Mouse (Mus musculus) lung, embryonic 16.5 days (tissue): ENCODE measurements at regions not wholly inside any gene's neighbourhood (a gene's known extent, or its start where the extent isn't known, plus 50 kb on each side); places are given as distances from the start of the nearest gene placed in this dataset.

Experiments
- ATAC-seq: fragments of 200-750 bp; cut with Nextera tagmentation; 2 replicates; pipeline ENCODE4 v1.8.0; 2017; ENCODE audit warnings: low read depth, mild to moderate bottlenecking, moderate library complexity
- H3K27ac ChIP-seq: fragments of 300-500 bp; sonication (generic); 2 replicates; pipeline ENCODE4 v1.5.1; 2014; ENCODE audit warnings: mild to moderate bottlenecking, control low read depth, low read length
- H3K27me3 ChIP-seq: fragments of 300-500 bp; sonication (generic); 2 replicates; pipeline ENCODE4 v1.6.1; 2014; ENCODE audit warnings: low read depth, low read length, mixed read lengths; ENCODE audit not compliant: control insufficient read depth, insufficient read depth
- H3K36me3 ChIP-seq: fragments of 300-500 bp; sonication (generic); 2 replicates; pipeline ENCODE4 v1.6.1; 2014; ENCODE audit warnings: low read length; ENCODE audit not compliant: control insufficient read depth, insufficient read depth
- H3K4me1 ChIP-seq: fragments of 300-500 bp; sonication (generic); replicated peaks from 2 replicates; pipeline ENCODE4 v1.6.1; 2014; ENCODE audit warnings: low read length, mixed read lengths; ENCODE audit not compliant: control insufficient read depth, insufficient read depth
- H3K4me2 ChIP-seq: fragments of 300-500 bp; sonication (generic); 2 replicates; pipeline ENCODE4 v1.6.1; 2014; ENCODE audit warnings: low read depth, low read length, control low read depth
- H3K4me3 ChIP-seq: fragments of 300-500 bp; sonication (generic); 2 replicates; pipeline ENCODE4 v1.5.1; 2014; ENCODE audit warnings: mild to moderate bottlenecking, low read length, control low read depth
- H3K9ac ChIP-seq: fragments of 300-500 bp; sonication (generic); 2 replicates; pipeline ENCODE4 v1.6.1; 2014; ENCODE audit warnings: low read length, control low read depth
- H3K9me3 ChIP-seq: fragments of 300-500 bp; sonication (generic); 2 replicates; pipeline ENCODE4 v1.6.1; 2016; ENCODE audit warnings: low read length; ENCODE audit not compliant: control insufficient read depth
- WGBS: fragments of 180-500 bp; shearing (Covaris S2); extraction: QIAGEN DNeasy Blood & Tissue Kit; methylation state at CpG from one replicate; pipeline ENCODE4 v1.1.7; 2014; 5-methylcytosine and 5-hydroxymethylcytosine counted together

DNA sequence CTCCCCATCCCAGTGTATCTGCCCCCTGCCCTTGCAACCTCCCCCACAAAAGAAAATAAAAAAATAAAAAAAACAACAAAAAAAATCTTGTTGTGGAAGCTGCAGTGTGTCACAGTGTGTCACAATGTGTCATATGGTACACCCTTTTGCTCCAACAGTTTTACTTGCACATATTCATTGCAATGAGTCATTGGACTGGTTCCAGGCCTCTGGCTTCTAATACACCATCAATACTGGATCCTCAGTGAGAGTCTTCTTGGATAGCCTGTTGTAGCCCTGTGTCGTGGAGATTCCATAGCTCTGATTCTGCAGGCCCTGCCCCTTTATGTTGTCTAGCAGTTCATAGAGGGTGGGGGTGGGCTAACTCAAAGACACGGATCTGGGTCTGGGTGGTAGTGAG lies 290.1 kb upstream of the Tank start:
- Histone ChIP-seq H3K9me3 (no peaks in the 10 kb centered on the region), H3K9ac (no peak overlapping the region), H3K4me1 (peaks cover 6% of the 10 kb centered on the region; the same call in 1 of the 2 replicates), H3K36me3 (no peaks in the 10 kb centered on the region), H3K27me3 (no peaks in the 10 kb centered on the region), H3K4me3 (no peak overlapping the region), H3K4me2 (no peak overlapping the region), H3K27ac (no peak overlapping the region)
- 82% methylated on average over 2 of the region's 2 CpGs for WGBS
- ATAC-seq = no peak

DNA sequence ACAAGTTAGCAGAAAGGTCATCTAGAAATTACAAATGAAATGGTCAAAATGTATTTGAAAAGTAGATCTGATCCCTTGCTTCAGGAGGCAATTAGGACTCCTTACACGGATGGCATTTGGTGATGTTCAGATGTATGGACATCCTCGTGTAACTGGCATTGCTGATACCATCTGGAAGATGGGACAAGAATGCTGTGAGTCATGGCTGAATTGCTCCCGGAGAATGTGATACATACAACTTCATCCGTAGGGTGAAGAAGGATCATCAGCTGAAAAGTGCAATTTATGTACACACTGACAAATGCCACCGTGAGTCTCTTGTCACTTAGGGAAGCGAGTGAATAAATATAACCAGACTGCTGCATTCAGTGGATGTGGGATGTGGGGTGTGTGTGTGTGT lies 293.7 kb upstream of the Tank start:
- WGBS = 58% methylated on average over 6 of the region's 6 CpGs
- Histone ChIP-seq H3K27me3 (no peaks in the 10 kb centered on the region), H3K27ac (no peak overlapping the region), H3K4me3 (no peak overlapping the region), H3K9ac (no peak overlapping the region), H3K4me2 (no peak overlapping the region), H3K9me3 (no peaks in the 10 kb centered on the region), H3K4me1 (peaks cover 6% of the 10 kb centered on the region; the same call in 1 of the 2 replicates), H3K36me3 (no peaks in the 10 kb centered on the region)
- no peak for ATAC-seq

DNA sequence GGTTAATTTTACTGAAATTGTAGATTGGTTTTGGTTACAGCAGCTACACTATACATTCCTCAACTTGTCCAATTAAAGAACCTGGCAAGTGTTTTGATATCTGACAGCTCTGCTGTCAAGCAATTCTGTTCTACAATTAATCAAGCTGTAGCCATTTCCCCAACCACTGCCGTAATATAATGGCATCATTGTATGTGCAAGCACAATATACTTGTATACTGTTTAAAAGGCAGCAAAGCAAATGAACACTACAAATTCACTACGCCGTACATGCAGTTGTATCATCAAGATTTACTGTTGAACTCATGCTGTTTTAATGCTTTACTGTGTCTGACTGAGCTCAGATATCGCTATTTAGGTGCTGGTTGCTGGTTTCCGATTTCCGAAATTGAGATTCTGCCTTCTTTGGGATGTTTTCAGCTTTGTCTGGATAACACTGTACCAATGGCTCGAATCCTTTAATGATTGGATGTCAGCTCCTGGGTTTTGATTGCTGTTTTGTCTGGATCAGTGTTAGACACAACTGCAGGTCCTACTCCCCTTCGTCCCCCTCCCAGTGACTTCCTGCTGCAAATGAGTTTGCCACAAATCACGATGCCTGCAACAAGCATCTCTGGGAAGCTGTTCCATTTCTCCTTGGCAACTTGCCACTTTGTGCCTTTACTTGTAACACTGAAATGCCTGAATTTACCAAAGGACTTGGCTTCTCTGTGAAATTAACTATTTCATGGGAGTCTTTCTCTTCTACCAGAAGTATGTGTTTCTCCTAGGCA lies 294.4 kb upstream of the Tank start:
- H3K9ac ChIP-seq = no peak overlapping the region
- H3K4me2 ChIP-seq = peak overlapping the region; percentile 17; the same call in 1 of the 2 replicates
- no peaks in the 10 kb centered on the region for H3K36me3 ChIP-seq
- no peaks in the 10 kb centered on the region for H3K9me3 ChIP-seq
- 51% methylated on average over 9 of the region's 9 CpGs for WGBS
- no peak for ATAC-seq
- H3K27me3 ChIP-seq = no peaks in the 10 kb centered on the region
- peaks cover 6% of the 10 kb centered on the region; the same call in 1 of the 2 replicates for H3K4me1 ChIP-seq
- H3K4me3 ChIP-seq = no peak overlapping the region
- H3K27ac ChIP-seq = no peak overlapping the region

DNA sequence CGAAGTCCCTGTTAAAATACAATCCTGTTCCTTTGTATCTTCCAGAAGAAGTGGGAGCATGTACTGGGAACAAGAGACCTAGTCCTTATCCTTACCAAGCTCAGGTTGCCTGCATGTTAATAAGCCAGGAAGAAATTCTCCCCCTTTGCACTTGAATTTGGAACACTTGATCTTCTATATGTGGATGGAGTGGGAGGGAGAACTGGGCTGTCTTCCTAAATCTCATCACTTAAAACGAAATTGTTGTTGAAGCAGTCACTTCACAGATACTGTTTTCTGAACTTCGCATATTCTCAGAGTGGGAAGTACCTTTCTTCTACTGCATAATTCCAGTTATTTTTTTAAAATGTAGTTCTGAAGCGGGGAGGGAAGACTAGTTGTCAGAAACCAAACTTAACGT lies 305.7 kb upstream of the Tank start:
- H3K27ac ChIP-seq = no peak overlapping the region
- H3K4me1 ChIP-seq = no peaks in the 10 kb centered on the region; the same call in 1 of the 2 replicates
- WGBS = 72% methylated on average over 5 of the region's 5 CpGs
- no peak for ATAC-seq
- H3K36me3 ChIP-seq = no peaks in the 10 kb centered on the region
- H3K9me3 ChIP-seq = no peaks in the 10 kb centered on the region
- no peaks in the 10 kb centered on the region for H3K27me3 ChIP-seq
- no peak overlapping the region for H3K4me2 ChIP-seq
- no peak overlapping the region for H3K4me3 ChIP-seq
- no peak overlapping the region for H3K9ac ChIP-seq

DNA sequence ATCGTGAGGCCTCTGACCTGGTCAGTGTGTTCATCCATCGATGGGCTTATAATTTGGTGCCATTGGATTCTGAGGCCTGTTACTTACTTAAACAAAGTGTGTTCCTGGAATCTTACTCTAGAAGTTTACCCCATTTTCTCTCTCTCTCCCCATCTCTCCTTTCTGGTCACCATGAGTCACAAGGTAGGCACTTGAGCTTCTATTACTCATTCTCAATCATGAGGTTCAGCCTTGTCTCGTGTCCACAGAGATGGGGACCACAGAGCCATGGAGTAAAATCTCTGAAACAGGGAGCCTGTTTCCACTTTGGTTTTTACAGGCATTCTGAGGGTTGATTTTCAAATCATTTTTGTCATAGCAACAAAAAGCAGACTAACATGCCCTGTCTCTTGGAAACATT lies 304.7 kb upstream of the Rbms1 start:
- no peak for ATAC-seq
- Histone ChIP-seq H3K4me3 (no peak overlapping the region), H3K27me3 (no peaks in the 10 kb centered on the region), H3K36me3 (no peaks in the 10 kb centered on the region), H3K4me2 (no peak overlapping the region), H3K4me1 (no peaks in the 10 kb centered on the region), H3K9ac (no peak overlapping the region), H3K9me3 (no peaks in the 10 kb centered on the region), H3K27ac (no peak overlapping the region)
- 91% methylated on average over 3 of the region's 3 CpGs for WGBS

DNA sequence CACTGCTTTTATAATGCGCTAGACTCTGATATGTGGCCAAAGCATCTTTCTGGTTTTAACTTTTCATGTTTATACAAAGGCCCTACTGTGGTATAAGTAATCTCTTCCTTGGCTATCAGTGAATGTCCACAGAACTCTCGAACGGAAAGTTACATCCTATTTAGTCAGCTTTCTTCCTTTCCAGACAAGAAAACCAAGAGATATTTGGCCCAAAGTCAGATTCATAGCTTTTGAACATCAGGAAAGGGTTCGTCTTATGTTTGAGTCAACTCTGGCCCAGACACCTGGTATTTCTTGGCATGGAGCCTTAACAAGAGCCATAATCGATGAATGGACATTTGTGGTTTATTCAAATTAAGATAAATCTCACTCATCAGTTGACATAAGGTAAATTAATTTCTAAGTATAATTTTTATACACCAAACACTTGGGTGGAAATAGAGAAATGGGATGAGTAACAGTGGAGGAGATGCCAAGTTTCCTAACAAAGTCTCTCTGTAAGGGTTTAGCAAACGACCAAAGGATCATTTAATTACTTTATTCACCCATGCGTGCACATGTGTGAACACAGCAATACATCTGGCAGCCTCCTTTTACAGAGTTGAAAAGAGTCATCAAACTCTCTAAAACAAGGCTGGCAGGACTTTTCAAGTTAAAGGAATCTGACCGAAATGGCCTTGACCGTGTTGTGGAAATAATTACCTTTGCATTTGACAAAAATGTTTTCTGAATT lies 287.2 kb upstream of the Rbms1 start:
- no peak for ATAC-seq
- H3K4me1 ChIP-seq = peaks cover 10% of the 10 kb centered on the region
- WGBS = 52% methylated on average over 9 of the region's 9 CpGs
- H3K27ac ChIP-seq = no peak overlapping the region
- no peaks in the 10 kb centered on the region for H3K36me3 ChIP-seq
- H3K9ac ChIP-seq = no peak overlapping the region
- H3K4me3 ChIP-seq = no peak overlapping the region
- no peak overlapping the region for H3K4me2 ChIP-seq
- no peaks in the 10 kb centered on the region for H3K9me3 ChIP-seq
- no peaks in the 10 kb centered on the region for H3K27me3 ChIP-seq

DNA sequence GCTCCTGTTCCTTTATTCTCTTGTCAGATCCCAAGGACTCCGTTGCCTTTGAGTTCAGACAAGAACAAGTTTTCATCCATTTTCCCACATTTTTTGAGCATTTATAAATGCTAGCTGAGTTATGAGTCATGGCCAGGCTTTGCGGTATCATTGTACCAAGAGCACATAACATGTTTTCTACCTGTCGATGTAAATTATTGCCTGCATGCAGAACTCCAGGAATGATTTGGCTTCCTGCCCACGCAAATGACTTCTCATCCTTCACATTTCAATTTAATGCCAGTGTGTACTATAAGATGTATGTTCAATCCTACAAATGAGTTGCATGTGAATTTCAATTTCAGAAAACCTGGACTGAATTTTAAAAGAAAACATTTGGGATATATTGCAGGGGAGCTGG lies 285.0 kb upstream of the Rbms1 start:
- no peak overlapping the region for H3K9ac ChIP-seq
- H3K4me2 ChIP-seq = no peak overlapping the region
- H3K4me1 ChIP-seq = peaks cover 10% of the 10 kb centered on the region
- no peak for ATAC-seq
- H3K27me3 ChIP-seq = no peaks in the 10 kb centered on the region
- H3K36me3 ChIP-seq = no peaks in the 10 kb centered on the region
- WGBS = 78% methylated on average over 4 of the region's 4 CpGs
- no peak overlapping the region for H3K27ac ChIP-seq
- no peak overlapping the region for H3K4me3 ChIP-seq
- no peaks in the 10 kb centered on the region for H3K9me3 ChIP-seq

DNA sequence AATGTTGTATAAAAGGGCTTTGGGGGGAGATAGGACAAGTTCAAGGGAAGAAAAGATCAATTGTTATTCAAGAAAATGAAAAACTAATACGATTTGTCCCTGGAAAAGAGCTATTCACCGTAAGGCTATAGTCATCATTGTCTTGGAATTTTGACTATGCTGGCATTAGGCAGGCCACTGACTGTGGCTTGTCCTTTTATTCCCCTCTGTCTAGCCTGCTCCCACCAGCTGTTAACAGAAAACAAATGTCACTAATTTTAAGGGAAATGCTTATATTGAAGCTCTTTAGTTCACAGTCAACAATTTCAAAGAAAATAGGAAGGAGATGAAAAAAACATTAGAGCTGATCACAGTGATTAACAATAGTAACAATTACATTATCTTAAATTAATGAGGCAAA lies 284.3 kb upstream of the Rbms1 start:
- Histone ChIP-seq H3K4me1 (peaks cover 10% of the 10 kb centered on the region), H3K36me3 (no peaks in the 10 kb centered on the region), H3K9me3 (no peaks in the 10 kb centered on the region), H3K27ac (no peak overlapping the region), H3K4me3 (no peak overlapping the region), H3K27me3 (no peaks in the 10 kb centered on the region), H3K4me2 (no peak overlapping the region), H3K9ac (no peak overlapping the region)
- no peak for ATAC-seq
- WGBS = 38% methylated on average over 2 of the region's 2 CpGs

DNA sequence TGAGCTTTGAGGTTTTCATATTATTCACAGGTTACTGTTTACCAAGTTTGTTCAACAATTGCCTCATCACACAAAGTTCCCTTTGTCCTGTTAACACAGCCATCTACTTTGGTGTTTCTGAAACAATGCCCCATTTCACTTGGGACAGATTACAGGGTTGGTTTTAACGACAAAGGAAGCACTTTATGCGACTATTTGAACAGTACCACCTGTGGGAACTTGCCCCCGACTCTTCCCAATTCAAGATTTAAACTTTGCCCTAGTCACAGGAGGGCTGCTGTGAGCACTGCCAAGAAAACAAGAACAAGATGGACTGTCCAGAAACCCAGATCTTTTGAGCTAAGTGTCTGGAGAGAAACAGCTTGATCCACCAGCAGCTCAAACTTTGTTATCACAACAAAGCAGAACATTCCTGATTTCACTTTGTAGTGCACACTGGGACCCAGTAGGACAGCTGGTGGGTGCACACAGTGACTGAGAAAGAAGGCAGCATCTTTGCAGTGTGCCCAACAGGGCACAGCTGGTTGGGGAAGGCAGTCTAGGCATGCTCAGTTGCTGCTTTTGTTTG lies 283.8 kb upstream of the Rbms1 start:
- Histone ChIP-seq H3K36me3 (no peaks in the 10 kb centered on the region), H3K27ac (no peak overlapping the region), H3K27me3 (no peaks in the 10 kb centered on the region), H3K4me3 (no peak overlapping the region), H3K4me2 (no peak overlapping the region), H3K9ac (no peak overlapping the region), H3K9me3 (no peaks in the 10 kb centered on the region), H3K4me1 (peaks cover 10% of the 10 kb centered on the region)
- 0 out of 2 replicates have a peak, but pooled peaks have one; percentile 31 for ATAC-seq
- 16% methylated on average over 3 of the region's 3 CpGs for WGBS
